21 mouse cellular contexts compared by ENCODE assay signal in genomic region chr17:84348865-84349264, GRCm38 (mm10).
"Had no signal": no experiment of that assay in that cellular context is flagged by ENCODE, and none has a peak within 500 bp of the region (broad histone marks: within the 10 kb centered on the region; RNA-seq: fewer than 3 reads in every experiment).

No protein-coding gene starts in this region.

- DNase-seq: heart, postnatal 14 days; heart, postnatal 36 days; heart, postnatal 4 days; kidney, adult 11 months; kidney, adult 18-20 months; kidney, adult 2 months; kidney, adult 8-10 months; kidney, adult 9 months; kidney, postnatal 10 days; kidney, postnatal 14 days; kidney, postnatal 25 days; kidney, postnatal 36 days; kidney, postnatal 4 days; layer of hippocampus, adult 9-11 months; layer of hippocampus, postnatal 36 days had no signal

- ATAC-seq: hindbrain, embryonic 16.5 days; hindbrain, postnatal 0 days; inflammation-experienced regulatory T-cells, adult 6 months; intestine, embryonic 15.5 days; intestine, embryonic 16.5 days; intestine, postnatal 0 days had no signal
